Mouse (Mus musculus): Measurements from ENCODE around the gene Cyp4f16. TPM values are rescaled to one million over a fixed set of nuclear protein-coding genes. Genes with fewer than 3 reads are reported as not detected.
"Not testable (repeated sequence)": the region's sequence is repeated elsewhere in the genome, so short reads cannot be mapped to it uniquely, and the experiment has no call there.

Gene Cyp4f16
- total RNA-seq, 1 experiment from 2014 or later = 9.1 TPM

DNA sequence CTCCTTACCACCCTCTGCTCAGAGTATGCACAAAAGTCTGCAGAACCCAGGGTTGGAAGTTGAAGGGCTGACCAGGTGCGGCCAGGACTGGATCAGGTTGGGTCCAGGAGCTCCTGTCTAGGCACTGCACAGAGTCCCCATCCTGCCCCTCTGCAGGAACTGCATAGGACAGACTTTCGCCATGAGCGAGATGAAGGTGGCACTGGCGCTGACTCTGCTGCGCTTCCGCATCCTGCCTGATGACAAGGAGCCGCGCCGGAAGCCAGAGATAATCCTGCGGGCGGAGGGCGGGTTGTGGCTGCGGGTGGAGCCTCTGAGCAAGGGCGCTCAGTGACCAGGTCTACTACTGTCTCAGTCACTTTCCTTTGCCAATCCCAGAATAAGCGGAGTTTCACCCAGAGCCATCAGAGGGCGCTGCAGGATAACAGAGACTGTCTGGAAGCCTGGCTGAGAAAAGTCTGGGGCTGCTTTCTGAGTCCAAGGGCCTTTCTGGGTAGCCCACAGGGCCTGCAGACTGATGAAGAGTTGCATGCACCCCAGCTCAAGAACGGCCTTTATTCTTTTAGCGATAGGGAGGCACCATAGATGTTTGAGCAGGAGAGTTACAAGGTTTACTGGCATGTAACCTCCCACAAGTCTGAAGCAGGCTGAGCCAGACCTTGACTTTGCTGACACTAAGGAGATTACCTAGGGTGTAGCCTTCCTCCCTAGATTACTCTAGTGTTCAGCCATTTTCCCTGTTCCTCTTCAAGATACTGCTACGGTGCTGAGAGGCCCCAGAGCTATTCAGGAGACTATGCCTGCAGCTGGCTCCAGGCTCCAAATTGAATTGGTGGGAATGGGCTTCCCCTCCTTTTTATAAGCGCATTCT, 14.8 kb downstream of the Cyp4f16 start:
- DNase-seq = peak; percentile 91

DNA sequence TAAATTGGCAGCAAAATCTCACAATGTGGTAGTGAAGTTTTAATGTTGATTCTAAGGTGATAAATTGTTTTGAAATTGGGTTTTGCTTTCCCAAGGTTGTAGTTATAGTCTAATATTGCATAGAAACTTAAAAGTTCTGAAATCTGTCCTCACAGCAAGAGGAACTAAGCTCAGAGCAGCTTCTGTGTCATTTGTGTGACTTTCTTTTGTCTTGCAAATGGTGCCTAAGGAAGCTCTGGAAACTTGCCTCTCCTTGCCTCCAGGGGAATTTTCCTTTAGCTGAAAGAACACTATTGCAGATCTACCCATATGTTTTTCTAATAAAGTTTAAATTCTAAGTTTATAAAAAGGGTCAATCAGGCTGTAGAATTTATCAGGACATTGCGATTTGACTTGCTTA, 16.7 kb downstream of the Cyp4f16 start:
- DNase-seq = not testable (repeated sequence)

GRCm38 (mm10) chr17:32554368-32554767, 18.0 kb downstream of the Cyp4f16 start:
- not testable (repeated sequence) for DNase-seq

DNA sequence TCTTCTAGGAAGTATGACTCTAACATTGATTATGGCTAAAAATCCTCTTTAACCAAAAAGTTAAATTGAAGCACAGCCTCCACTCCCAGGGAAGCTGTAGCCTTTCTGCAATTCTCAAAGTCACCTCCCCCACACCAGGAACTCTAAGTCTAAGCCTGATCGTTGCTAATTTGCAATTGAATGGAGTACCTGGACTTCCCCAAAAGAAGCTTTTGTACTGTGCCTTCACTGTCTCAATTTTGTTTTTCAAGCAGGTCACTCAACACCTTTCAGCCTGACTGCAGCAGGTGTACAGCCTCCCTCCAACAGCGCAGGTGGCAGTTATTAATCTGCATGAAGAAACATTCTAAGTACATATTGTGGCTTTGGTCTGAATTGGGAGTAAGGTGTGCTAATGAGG, 26.9 kb downstream of the Cyp4f16 start:
- not testable (repeated sequence) for DNase-seq

DNA sequence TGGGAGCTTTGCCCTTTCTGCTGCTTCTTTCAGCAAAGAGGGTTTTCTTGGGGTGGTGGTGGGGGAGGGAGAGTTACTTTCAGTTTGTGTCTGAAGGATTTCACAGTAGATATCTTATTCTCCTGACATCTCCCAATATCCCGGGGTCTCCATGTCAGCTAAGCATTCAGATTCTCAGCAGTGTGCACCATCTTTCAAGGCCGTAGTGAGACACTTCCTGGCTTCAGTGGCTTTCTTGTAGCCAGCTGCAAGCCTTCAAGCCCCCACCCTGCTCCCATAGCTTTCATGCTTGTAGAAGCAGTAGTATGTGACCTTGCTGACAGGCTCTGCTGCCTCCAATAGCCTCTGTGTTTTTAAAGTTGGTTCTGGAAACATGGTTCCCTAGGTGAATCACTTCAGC, 36.9 kb downstream of the Cyp4f16 start:
- DNase-seq = not testable (repeated sequence)

GRCm38 (mm10) chr17:32577496-32578186, 41.3 kb downstream of the Cyp4f16 start:
- DNase-seq = no peak

DNA sequence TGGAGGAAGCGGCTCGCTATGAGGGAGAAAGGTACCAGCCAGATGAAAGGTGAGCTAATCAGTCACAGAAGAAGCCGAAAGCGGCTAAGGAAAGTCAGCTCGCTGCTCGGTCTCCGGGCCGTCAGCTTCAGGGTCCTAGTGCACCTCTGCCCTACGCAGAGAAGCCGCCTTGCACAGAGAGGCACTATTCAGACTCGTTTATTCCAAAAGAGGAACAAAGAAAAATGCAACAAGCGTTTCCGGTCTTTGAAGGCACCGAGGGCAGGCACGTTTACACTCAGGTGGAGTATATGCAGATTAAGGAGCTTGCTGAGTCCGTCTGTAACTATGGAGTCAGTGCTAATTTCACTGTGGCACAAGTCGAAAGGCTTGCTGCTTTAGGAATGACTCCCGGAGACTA, 60.1 kb downstream of the Cyp4f16 start:
- DNase-seq = no peak

Other genes starting within 250 kb of the Cyp4f16 start
- gene Akap8, start 215.3 kb upstream of the Cyp4f16 start, total RNA-seq (2021) = 78.9 and 96.2 TPM in 2 replicates
- 85.5 and 95.0 TPM in 2 replicates for gene Akap8l, start 186.0 kb upstream of the Cyp4f16 start, total RNA-seq (2021)
- gene Wiz, start 147.1 kb upstream of the Cyp4f16 start, total RNA-seq (2021) = 41.8 and 47.9 TPM in 2 replicates
- 1.7 and 18.1 TPM in 2 replicates for gene Rasal3, start 133.0 kb upstream of the Cyp4f16 start, total RNA-seq (2021)
- gene Pglyrp2, start 112.4 kb upstream of the Cyp4f16 start, total RNA-seq (2021) = 4.2 and 14.2 TPM in 2 replicates
- gene Cyp4f39, start 83.8 kb upstream of the Cyp4f16 start, total RNA-seq (2021) = not detected in 2 replicates
- gene Cyp4f17, start 30.5 kb upstream of the Cyp4f16 start, total RNA-seq (2021) = 7.7 and 7.9 TPM in 2 replicates
- not detected in 2 replicates for gene Cyp4f37, start 84.8 kb downstream of the Cyp4f16 start, total RNA-seq (2021)
- gene Cyp4f40, start 122.3 kb downstream of the Cyp4f16 start, total RNA-seq (2021) = not detected in 2 replicates
- gene Cyp4f15, start 149.1 kb downstream of the Cyp4f16 start, total RNA-seq (2021) = 2.1 and 15.6 TPM in 2 replicates

Measured in adrenal gland, postnatal 14 days (tissue).